26 mouse cellular contexts compared by ENCODE assay signal in the genomic region with DNA sequence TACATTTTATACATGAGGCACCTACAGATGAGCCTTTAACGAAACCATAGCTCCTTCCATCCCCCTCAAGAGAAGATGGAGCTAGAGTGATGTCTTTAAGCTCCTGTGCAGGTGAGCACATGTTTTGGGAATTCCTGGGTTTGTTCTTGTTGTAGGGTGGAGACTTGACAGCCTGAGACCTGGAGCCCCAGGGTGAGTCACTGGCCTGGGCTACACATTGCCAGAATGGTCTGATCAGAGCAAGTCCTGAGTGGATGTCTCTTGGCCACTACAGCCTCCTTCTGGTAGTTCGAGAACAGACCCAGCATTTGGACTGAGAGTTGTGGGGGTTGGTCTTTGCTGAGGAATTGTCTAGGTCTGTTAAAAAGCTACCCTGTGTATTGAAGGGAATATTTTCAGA.
A peak's percentile ranks its signal among the peaks of the same experiment; 100 is the strongest.
DNase-seq lines count a peak whose midpoint lies in the region; ATAC-seq and TF ChIP-seq lines count a peak whose summit lies in the region.
"Had no signal": no experiment of that assay in that cellular context is flagged by ENCODE, and none has a peak within 500 bp of the region (broad histone marks: within the 10 kb centered on the region; RNA-seq: fewer than 3 reads in every experiment).

No protein-coding gene starts in this region.

- DNase-seq in heart, embryonic 10.5 days (ENCODE audit: low spot score): no peak
- no peak for DNase-seq in heart, postnatal 25 days (ENCODE audit: low spot score)
- no peak for DNase-seq in liver, embryonic 13.5 days
- no peak for DNase-seq in liver
- peak; percentile 46 for DNase-seq in NIH3T3 (ENCODE audit: low read depth)
- DNase-seq in liver, postnatal 0 days: no peak
- DNase-seq: adrenal gland, adult 2 months; adrenal gland, postnatal 14 days; cerebellum, adult 11 months; cerebellum, adult 2 months; cerebellum, adult 9-11 months; cerebellum, postnatal 25 days; gastrocnemius, postnatal 25 days; heart, postnatal 10 days; heart, postnatal 4 days had no signal

- WGBS in heart, embryonic 10.5 days: 84% methylated on average over 2 of the region's 2 CpGs
- WGBS in liver, embryonic 13.5 days (ENCODE audit: insufficient replicate concordance): 73% methylated on average over 2 of the region's 2 CpGs
- WGBS in liver, postnatal 0 days (ENCODE audit: insufficient replicate concordance): 85% methylated on average over 2 of the region's 2 CpGs
- 86% methylated on average over 2 of the region's 2 CpGs for WGBS in forebrain, embryonic 12.5 days

- peaks cover 47% of the 10 kb centered on the region for H3K4me1 ChIP-seq in heart, embryonic 10.5 days
- H3K4me1 ChIP-seq in liver, embryonic 13.5 days (replicated peaks): peaks cover 49% of the 10 kb centered on the region
- peaks cover 46% of the 10 kb centered on the region for H3K4me1 ChIP-seq in liver, postnatal 0 days (ENCODE audit: insufficient read depth)
- H3K4me1 ChIP-seq in forebrain, embryonic 12.5 days: peaks cover 10% of the 10 kb centered on the region

- no peaks in the 10 kb centered on the region for H3K27me3 ChIP-seq in heart, embryonic 10.5 days (ENCODE audit: insufficient read depth, poor library complexity, severe bottlenecking)
- H3K27me3 ChIP-seq in liver, embryonic 13.5 days: no peaks in the 10 kb centered on the region
- no peaks in the 10 kb centered on the region for H3K27me3 ChIP-seq in liver, postnatal 0 days (ENCODE audit: insufficient read depth, low read length)
- no peaks in the 10 kb centered on the region for H3K27me3 ChIP-seq in forebrain, embryonic 12.5 days
- H3K27me3 ChIP-seq: embryonic facial prominence, embryonic 12.5 days; embryonic facial prominence, embryonic 15.5 days; forebrain, embryonic 15.5 days; heart, embryonic 12.5 days; heart, embryonic 15.5 days had no signal

- no peaks in the 10 kb centered on the region for H3K9me3 ChIP-seq in heart, embryonic 10.5 days
- no peaks in the 10 kb centered on the region for H3K9me3 ChIP-seq in liver, embryonic 13.5 days (replicated peaks)
- 0 out of 2 replicates have a peak, but pooled peaks cover 2% of the 10 kb centered on the region for H3K9me3 ChIP-seq in liver, postnatal 0 days (ENCODE audit: low read length)
- H3K9me3 ChIP-seq in forebrain, embryonic 12.5 days: no peaks in the 10 kb centered on the region
- H3K9me3 ChIP-seq: embryonic facial prominence, embryonic 12.5 days; embryonic facial prominence, embryonic 15.5 days; forebrain, embryonic 15.5 days; heart, embryonic 15.5 days had no signal

- no peak for ATAC-seq in liver, embryonic 13.5 days (ENCODE audit: low read depth)
- ATAC-seq in liver, postnatal 0 days: no peak
- no peak for ATAC-seq in forebrain, embryonic 12.5 days (ENCODE audit: low FRiP score)
- ATAC-seq: CD4-positive, CD25-positive, alpha-beta regulatory T cell, adult 4 months; forebrain, embryonic 15.5 days; inflammation-experienced regulatory T-cells, adult 6 months; Patski had no signal

- no peak overlapping the region for H3K4me3 ChIP-seq in heart, embryonic 10.5 days
- H3K4me3 ChIP-seq in liver, embryonic 13.5 days (replicated peaks): no peak overlapping the region
- no peak overlapping the region for H3K4me3 ChIP-seq in liver, postnatal 0 days (ENCODE audit: low read depth, low read length)
- H3K4me3 ChIP-seq in forebrain, embryonic 12.5 days (replicated peaks): no peak overlapping the region
- H3K4me3 ChIP-seq: embryonic facial prominence, embryonic 12.5 days; embryonic facial prominence, embryonic 15.5 days; forebrain, embryonic 15.5 days; heart, embryonic 12.5 days; heart, embryonic 15.5 days had no signal

- H3K27ac ChIP-seq in heart, embryonic 10.5 days: 0 out of 2 replicates have a peak overlapping the region, but pooled peaks have one; percentile 86
- peak overlapping the region; percentile 85; the same call in 1 of the 2 replicates for H3K27ac ChIP-seq in liver, embryonic 13.5 days
- peak overlapping the region; percentile 72; the same call in 1 of the 2 replicates for H3K27ac ChIP-seq in liver, postnatal 0 days (ENCODE audit: low read depth)
- no peak overlapping the region for H3K27ac ChIP-seq in forebrain, embryonic 12.5 days
- H3K27ac ChIP-seq: embryonic facial prominence, embryonic 15.5 days; forebrain, embryonic 15.5 days; hindbrain, embryonic 14.5 days; hindbrain, postnatal 0 days had no signal

- H3K36me3 ChIP-seq in heart, embryonic 10.5 days: no peaks in the 10 kb centered on the region
- H3K36me3 ChIP-seq in liver, embryonic 13.5 days: no peaks in the 10 kb centered on the region
- H3K36me3 ChIP-seq in liver, postnatal 0 days (replicated peaks; ENCODE audit: insufficient read depth, low read length): no peaks in the 10 kb centered on the region
- H3K36me3 ChIP-seq in forebrain, embryonic 12.5 days (replicated peaks): no peaks in the 10 kb centered on the region
- H3K36me3 ChIP-seq: embryonic facial prominence, embryonic 12.5 days; embryonic facial prominence, embryonic 15.5 days; forebrain, embryonic 15.5 days; heart, embryonic 12.5 days; heart, embryonic 15.5 days had no signal

- H3K9ac ChIP-seq in liver, embryonic 13.5 days: 0 out of 2 replicates have a peak overlapping the region, but pooled peaks have one; percentile 26
- H3K9ac ChIP-seq in liver, postnatal 0 days (replicated peaks): no peak overlapping the region
- H3K9ac ChIP-seq in forebrain, embryonic 12.5 days: no peak overlapping the region
- H3K9ac ChIP-seq: embryonic facial prominence, embryonic 12.5 days; embryonic facial prominence, embryonic 15.5 days; forebrain, embryonic 15.5 days; heart, embryonic 12.5 days; heart, embryonic 15.5 days; hindbrain, embryonic 14.5 days had no signal

- intact Hi-C loops in heart, postnatal 25 days (cut with DNase I): no loop called here

- no peak for TF ChIP-seq CTCF in liver, postnatal 0 days (IDR thresholded peaks at IDR 0.05; ENCODE audit: low read depth)

- TF ChIP-seq EP300 in liver, postnatal 0 days (IDR thresholded peaks at IDR 0.05; ENCODE audit: low read depth): no peak

- no peak overlapping the region for H3K4me2 ChIP-seq in liver, embryonic 13.5 days
- H3K4me2 ChIP-seq in liver, postnatal 0 days (ENCODE audit: low read depth, low read length): no peak overlapping the region
- H3K4me2 ChIP-seq in forebrain, embryonic 12.5 days: no peak overlapping the region
- H3K4me2 ChIP-seq: embryonic facial prominence, embryonic 12.5 days; embryonic facial prominence, embryonic 15.5 days; forebrain, embryonic 15.5 days; heart, embryonic 12.5 days; heart, embryonic 15.5 days; hindbrain, embryonic 14.5 days had no signal
